Mouse (Mus musculus) layer of hippocampus, postnatal 25 days (tissue): Measurements from ENCODE around the gene H2-DMa. TPM values are rescaled to one million over a fixed set of nuclear protein-coding genes. Genes with fewer than 3 reads are reported as not detected.

ENCODE experiments used
- DNase-seq, 2 experiments: peaks; one replicate each; pipeline ENCODE4 v3.0.0; 2022; ENCODE audit warnings: mixed read lengths in 2 of 2, low spot score in 1 of 2; ENCODE audit errors: extremely low spot score in 1 of 2
- total RNA-seq, 2 experiments: library from RNA; stranded (reverse); gene quantifications; 2 replicates each; pipeline ENCODE4 v1.2.3; 2021

Gene H2-DMa
- total RNA-seq, 2 experiments from 2014 or later, result 32.3 to 35.1 TPM

DNA sequence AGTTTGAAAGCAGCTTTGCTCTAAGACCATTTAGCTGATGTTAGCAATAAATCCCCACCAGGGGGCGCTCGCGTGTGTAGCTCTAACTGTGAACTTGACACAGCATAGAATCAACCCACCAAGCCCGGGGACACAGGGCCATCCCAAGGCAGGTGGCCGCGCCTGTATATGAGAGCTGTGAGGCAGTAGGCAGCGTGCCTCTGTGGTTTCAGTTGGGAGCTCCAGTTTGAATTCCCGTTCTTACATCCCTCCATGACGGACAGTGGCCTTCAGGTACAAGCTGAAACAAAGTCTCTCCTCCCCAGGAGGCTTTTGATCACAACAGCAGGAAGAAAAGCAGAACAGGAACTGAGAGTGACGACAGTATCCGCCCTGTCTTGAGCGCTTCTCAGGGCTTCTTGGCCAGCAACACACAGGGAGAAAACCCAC, 17.7 kb upstream of the H2-DMa start:
- DNase-seq, result peak; percentile 87 to 99

DNA sequence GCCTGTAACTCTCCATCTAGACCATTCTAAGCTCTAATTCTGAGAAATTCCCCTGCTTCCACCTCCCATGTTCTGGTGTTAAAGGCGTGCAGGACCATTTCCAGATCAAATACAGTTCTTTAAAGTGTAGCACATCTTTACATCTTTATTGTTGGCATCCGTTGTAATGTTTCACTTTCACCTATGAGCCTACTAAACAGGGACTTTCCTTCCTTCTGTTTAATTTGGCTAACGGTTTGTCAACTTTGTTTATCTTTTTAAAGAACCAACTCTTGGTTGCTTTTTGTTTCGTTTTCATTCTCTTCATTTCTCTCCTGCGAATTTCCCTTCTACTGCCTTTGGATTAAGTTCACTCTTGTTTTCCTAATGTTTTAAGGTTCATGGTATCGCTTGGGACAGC, 16.5 kb upstream of the H2-DMa start:
- DNase-seq, result no peak

DNA sequence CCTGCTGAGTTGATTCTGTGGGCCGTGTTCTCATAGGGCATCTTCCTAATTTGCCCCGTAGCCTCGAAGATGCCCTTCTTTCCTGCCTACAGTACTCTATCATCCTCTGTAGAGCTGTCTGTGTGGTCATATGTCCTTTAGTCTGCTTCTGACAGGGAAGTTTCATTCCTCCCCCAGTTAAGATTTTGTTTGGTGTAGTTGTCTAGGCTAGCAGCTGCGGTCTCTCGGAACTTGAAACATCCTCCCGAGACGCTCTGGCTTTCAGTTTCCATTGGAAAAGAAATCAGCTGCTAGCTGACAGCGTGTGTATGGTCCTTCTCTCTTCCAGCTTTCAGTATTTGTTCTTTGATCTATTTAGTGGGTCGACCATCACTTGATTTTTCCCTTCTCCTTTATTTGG, 14.5 kb upstream of the H2-DMa start:
- no peak for DNase-seq

DNA sequence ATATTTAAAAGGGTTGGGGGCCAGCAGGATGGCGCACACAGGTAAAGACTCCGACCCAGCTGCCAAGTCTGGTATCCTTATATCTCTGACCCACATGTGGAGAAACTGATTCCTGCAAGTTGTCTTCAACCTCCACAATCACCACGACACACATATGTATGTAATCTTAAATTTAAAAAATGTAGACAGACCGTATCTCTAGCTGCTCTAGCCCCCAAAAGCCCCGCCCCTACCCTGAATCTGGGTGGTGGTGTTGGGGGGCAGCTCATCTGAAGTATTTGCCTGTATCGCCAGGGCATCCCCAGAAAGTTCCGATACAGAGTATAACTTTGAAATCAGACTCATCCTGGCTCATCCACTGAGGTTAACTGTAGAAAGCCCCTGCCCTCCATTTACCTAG, 12.8 kb upstream of the H2-DMa start:
- DNase-seq, result no peak

DNA sequence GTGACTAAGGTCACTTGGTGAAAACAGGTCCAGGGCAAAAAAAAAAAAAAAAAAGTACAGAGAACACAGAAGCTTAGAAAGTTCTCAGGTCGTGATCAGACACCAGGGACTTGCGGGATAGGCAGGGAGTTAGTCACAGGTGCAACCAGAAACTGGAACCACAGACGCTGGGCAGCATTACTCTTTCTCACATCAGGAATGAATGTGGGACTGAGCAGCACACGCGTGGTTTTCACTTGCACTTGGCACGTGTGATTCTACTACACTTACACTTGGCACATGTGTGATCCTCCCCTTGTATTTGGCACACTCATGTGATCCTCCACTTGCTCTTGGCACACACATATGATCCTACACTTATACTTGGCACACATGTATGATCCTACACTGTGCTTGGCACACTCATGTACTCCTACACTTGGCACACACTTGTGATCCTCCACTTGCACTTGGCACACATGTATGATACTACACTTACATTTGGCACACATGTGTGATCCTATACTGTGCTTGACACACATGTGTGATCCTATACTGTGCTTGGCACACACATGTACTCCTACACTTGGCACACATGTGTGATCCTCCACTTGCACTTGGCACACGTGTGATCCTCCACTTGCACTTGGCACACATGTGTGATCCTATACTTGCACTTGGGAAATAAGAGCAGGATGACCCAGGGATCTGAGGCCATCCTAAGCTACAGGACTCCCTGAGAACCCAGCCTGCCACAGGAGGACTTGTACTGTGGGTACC, 12.1 kb upstream of the H2-DMa start:
- DNase-seq, result no peak

DNA sequence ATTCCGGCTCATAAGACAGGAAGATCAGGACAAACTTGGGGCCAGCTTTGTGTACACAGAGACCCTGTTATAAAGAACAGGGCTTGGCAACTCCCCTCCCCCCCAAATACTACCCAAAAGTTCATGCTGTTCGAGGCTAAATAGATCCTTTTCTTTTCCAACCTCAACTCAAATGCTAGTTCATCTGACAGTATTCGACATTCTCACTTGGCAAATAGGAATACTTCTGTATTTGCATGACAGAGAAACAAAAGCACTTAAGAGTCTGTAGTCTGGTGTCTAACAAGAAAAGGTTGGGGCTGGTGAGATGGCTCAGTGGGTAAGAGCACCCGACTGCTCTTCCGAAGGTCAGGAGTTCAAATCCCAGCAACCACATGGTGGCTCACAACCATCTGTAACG, 10.9 kb upstream of the H2-DMa start:
- DNase-seq, result no peak

DNA sequence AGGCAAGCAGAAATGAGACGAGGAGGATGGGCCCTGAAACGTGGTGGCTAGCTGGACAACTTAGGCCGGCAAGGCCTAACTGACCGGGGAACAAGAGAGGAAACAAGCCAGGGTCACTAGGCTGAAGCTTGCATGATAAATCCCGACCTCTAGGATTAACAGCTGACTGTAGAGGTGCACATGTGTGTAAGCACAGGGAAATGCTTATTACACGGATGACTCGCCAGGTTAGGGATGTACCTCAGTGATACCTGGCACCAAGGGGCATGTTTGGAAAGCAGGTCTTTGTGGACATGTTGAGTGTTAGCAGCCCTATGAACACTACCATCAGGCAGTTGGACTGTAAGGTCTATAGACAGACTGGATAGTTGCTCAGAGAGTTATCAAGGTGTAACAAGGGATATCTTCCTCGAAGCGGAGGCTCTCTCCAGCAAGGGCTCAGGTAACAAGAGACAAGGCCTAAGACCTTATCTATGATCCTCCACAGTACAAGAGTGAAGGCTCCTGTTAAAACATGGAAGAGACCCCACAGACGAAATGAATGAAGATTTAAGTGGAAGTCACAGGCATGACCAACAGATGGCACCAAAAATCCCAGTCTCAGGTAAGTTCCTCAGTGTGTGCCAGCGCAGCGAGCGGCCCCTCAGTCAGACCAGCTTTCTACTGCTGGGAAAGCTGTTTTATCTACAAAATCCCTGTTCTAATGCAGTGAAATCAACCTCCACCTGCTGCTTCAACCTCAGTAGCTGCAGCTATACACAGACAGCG, 10.1 kb upstream of the H2-DMa start:
- DNase-seq, result no peak

DNA sequence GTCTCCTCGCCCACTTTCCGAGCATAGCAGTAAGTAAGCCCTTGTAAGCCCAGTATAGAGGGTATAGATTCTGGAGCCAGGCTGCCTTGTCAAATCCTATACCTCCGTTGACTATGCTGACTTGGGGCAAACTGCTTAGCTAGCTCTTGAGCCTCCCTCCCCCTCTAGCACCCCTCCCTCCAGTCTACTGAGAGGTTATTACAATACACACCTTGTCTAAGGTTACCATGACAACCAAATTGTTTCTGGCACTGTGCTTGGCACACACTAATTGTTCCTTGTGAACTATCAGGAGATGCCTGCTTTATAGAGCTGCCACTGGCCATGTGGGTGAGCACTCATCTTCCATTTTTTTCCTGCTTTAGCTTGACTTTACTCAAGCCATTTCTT, 9.5 kb upstream of the H2-DMa start:
- no peak for DNase-seq

DNA sequence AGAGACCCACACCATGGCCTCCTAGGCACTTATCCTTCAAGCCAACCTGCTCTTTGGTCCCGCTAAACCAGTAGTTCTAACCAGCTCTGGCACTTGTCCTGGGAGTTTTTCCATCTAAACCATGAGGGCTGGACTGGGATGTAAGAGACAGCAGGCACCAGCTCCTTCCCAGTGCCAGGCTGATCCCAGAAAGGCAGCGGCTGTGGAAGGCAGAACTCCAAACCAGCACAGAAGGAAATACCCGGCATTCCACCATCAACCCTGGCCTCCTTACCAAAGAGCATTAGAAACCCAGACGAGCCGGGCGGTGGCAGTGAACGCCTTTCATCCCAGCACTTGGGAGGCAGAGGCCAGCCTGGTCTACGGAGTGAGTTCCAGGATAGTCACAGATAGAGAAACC, 9.0 kb upstream of the H2-DMa start:
- DNase-seq, result no peak

DNA sequence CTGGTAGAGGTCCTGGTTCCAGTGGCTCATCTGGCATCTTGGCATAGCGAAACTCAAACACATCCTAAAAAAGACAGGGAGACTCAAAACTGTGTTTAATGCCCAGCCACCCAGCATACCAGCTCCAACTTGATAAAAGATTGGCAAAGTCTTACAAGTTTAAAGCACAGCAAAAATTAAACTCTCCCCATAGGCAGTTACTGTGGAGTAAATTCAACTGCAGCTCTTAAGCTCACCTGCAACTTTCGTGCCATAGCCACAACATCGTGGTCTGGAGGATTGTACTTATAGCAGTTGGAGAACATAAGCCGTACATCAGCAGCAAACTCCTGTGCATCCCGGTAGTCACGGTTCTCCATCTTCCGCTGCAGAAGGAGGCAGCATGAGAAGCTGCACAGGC, 5.2 kb upstream of the H2-DMa start:
- no peak for DNase-seq

DNA sequence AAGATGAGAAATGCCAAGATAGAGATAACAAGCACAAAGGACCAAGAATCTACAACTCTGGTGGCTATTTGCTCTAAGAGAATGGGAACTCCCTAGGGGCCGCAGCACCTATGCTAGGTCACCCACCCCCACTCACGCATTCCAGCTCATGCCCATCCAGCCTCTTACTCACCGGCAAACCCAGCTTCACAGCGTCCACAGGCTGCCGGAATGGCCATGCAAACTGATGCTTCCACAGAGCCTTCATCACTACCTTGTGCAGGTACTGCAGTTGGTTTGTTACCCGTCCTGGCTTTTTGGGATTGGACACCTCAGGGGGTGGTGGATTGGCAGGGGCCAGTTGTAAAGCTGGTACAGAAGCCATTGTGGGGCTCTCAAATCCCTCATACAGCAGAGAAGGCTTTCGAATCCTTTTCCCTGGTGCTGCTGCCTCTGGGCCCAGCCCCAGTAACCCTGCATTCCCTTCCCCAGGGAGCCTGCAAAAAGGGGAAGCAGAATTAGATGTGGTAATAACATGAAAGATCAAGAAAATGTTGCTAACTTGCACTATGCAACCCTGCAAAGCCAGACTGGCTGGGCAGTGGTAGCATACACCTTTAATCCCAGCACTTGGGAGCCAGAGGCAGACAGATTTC, 2.5 kb upstream of the H2-DMa start:
- DNase-seq, result no peak

DNA sequence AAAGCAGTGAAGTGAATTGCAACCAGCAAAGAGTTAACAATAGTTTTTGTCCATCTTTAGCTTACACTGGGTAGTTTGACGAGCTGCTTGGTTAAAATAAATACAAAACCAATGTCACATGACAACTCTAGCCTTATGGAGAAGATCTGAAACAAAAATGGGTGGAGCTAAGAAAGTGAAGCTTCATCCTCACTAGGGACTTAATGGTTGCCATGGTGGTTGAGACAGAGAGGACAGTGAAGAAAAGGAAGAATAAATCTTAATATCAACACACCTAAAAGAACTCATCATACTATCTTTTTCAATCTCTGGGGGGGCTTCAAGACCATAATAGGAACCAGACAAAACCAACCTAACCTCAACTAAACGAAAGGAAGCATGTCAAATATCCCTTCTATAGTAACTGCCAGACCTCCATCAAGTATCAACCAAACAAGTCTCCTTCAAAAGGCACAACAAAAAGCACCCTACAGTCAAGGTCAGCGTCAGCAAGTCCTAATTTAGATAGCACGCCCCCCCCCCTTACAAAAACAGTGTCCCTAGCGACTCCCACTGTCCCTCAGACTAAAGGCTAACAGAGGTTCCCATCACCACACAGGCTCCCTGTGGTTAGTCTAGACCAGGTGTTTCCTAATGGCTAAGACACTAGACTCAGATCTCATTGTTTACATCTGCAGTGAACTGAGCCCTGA, 1.8 kb upstream of the H2-DMa start:
- DNase-seq, result no peak

DNA sequence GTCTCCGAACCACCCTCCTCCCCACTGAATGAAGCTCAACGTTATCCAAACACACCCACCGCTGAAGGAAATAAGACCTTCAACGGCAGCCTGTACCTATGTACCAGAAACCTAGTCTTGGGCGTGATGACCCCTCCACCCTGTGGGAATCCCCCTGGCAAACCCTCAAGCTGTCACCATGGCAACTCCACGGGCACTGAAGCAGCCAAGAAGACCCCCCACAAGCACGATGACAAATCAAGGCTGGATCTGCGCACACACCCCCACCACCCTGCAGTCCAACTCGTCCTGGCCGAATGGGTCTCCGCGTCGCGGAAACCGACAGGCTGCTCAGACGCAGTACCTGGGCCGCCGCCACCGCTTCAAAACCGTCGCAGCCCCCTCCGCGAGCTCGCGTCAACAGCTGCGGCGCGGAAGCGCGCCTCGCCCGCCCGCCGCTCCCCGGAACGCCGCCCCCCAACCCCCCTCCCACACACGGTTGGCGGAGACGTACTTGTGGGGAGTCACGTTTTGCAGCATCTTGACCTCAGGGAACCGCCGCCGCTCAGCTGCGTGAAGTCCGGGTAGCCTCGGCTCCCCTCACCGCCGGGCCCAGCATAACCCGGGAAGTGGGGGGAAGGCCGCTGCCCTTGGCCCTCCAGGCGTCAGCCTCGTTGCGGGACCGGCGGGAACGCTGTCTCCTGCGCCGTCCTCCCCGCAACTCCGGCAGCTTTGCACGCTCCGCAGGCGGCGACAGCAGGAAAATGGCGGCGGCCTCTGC, 1.0 kb upstream of the H2-DMa start:
- no peak for DNase-seq

DNA sequence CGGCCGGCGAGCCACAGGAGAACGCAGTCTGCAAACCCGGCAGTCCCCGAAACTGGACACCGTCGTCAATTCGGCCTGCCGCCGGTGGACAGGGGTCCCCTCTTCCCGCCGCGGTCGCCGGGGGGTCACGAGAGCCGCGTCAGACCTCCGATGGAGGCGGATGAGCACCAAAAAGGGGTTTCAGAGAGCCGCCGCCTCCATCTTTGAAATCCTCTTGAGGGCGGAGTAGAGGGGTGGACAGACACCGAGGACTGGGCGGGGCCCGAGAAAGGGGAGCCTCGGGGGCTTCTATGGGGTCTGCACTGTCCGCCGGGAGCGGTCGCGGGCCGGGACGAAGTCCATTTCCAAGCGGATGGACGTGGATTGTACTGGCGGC, 480 bp upstream of the H2-DMa start:
- DNase-seq, result peak in 1 of 2 experiments; percentile 47

DNA sequence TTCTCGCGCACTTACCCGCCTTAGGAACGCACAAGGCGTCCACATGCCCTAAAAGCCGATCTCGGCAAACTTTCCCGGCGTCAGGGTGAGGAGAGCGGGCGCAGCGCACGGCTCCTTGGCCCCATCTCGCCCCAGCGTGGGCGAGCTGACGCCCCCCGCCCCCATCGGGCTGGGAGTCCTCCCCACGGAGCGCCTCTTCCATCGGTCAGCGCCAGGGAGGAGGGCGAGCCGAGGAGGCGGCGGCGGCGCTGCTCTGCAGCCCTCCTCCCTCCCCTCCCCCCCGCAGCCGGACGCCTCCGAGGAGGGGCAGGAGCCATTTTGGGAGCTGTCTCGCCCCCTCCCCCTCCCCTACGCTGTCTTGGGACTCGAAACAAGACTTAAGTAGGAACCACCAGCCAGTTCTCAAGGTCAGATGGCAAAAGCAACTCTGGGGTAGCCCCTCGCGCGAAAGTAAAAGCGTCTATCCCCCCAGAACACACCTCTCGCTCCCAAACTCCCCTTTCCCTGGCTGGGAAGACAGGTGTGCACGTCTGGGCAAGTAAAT, 911 bp downstream of the H2-DMa start:
- DNase-seq, result peak; percentile 68 to 76

DNA sequence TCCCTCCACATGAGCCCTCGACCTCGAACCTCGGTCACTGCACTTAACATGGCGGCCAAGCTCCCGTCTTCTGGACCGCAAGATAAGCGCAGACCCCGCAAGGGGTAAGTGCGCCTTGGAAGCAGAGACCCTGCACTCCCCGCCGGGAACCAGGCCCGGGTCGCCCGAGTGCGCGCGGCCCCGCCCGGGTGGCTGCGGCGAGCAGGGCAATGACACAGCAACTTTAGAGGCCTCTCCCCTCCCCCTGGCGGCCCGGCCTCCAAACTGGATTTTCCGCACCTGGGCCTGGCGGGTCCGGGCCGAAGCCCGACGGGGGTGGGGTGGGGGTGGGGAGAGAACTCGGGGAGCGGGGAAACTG, 1.5 kb downstream of the H2-DMa start:
- DNase-seq, result peak; percentile 63

DNA sequence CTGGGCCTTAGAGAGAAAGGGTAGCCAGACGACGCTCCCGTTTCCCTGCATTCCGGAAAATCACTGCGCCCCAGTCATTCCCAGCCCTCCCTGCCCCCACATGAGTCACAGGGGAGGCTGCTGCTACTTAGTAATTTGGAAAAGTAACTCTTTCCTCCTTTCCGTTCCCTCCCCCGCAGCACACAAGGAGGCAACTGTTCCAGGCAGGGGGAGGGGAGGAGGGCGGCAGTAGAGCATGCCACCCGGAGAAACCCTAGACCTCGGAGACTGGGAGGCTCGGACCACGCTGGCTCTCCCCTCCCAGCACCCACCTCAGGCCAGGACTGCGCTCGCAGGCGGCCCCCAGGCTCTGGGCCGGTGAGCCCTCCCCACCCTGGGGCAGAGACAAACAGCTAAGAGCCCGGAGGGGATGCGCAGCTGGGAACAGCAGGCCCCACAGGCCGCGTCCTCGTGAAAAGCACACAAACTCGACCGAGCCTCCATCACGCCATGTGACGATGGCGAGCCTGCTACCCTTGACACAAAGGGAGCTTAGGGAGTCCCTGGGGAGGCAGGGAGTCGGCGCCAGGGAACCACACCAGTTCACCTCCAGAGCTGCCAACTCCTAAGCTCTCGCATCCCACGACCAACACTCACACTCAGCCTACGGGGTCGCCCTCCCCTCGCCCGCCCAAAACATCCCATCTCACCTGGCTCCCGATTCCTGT, 2.0 kb downstream of the H2-DMa start:
- DNase-seq, result peak; percentile 62 to 77

DNA sequence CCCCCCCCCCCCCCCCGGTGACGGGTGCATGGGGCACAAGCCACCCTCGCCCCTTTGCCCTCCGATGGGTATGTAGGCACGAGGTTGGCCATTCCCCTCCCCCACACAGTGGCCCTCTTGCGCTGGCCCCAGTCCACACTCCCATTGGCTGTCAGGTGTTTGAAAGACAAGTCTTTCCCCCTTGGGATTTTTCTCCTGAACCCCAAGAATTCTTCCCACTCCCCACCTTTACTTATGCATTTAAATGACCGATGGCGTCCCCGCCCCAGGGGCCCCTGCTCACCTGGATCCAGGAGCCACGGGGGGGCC, 2.5 kb downstream of the H2-DMa start:
- DNase-seq, result peak; percentile 56 to 61

DNA sequence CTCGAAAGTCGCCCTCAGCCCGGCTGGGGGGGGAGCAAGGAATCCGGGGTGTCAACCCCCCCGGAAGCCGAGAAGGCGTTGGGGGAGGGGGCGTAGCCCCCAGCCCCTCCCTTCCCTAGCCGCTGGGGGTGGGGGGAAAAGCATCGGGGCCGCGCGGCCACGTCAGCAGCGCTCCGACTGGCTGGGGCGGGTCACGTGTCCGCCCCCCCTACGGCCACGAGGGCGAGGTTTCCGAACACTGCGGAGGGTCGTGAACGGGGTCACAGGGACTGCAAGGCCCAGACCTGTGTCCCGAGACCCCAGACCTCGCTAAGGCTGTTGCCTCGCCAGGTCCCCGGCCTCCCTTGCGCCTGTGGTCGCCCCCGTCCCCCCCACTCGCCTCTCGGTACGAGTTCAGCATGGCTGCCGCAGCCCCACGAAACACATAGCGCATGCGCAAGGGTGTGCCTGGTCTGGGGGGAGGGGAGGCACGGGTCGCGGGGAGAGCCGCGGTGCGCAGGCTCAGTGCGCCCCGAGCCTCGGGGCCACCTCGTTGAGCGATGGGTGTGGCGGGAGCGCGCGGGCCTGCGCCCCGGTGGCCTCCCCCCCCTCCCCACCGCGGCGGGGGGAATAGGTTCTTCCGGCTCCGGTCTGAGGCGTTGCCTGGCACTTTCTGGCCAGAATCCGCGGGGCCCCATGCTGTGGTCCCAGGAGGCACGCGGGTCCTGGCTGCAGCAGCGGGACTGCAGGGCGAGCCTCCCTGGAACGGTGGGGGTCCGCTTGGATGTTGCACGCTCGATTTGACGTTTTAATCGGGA, 3.0 kb downstream of the H2-DMa start, which contains the start of gene Brd2:
Gene Brd2 (minus strand): TSS at position 447 of the 797 bp plus-strand sequence.
- DNase-seq, result peak; percentile 94 to 98
